Mouse (Mus musculus) spleen, adult 2 months (tissue): ENCODE data around the gene Mettl3. TPM values are rescaled to one million over a fixed set of nuclear protein-coding genes. Genes with fewer than 3 reads are reported as not detected.

Experiments
- DNase-seq, 2 experiments: peaks; one replicate each; pipeline versions ENCODE4 v3.0.0 to v3.0.0-alpha.2; 2012 to 2021; ENCODE audit warnings: low spot score in 2 of 2, low read depth in 1 of 2
- H3K27ac ChIP-seq: fragments of 200-500 bp; 2 replicates; pipeline ENCODE4 v1.5.1; 2012; ENCODE audit warnings: low read length, inconsistent platforms; ENCODE audit not compliant: insufficient read depth
- H3K27me3 ChIP-seq: fragments of 200-500 bp; 2 replicates; pipeline ENCODE4 v1.6.1; 2012; ENCODE audit warnings: mild to moderate bottlenecking, moderate library complexity, low read length, inconsistent platforms; ENCODE audit not compliant: control insufficient read depth, insufficient read depth
- H3K36me3 ChIP-seq: fragments of 200-500 bp; 2 replicates; pipeline ENCODE4 v1.6.1; 2012; ENCODE audit warnings: mild to moderate bottlenecking, low read length, inconsistent platforms; ENCODE audit not compliant: control insufficient read depth, insufficient read depth
- H3K4me1 ChIP-seq: fragments of 200-500 bp; 2 replicates; pipeline ENCODE4 v1.6.1; 2011; ENCODE audit warnings: inconsistent platforms; ENCODE audit not compliant: control insufficient read depth, insufficient read depth, insufficient read length
- H3K4me3 ChIP-seq: fragments of 200-500 bp; 2 replicates; pipeline ENCODE4 v1.5.1; 2011; ENCODE audit warnings: mild to moderate bottlenecking, inconsistent platforms; ENCODE audit not compliant: insufficient read depth, insufficient read length; ENCODE audit errors: extremely low read depth
- CTCF ChIP-seq: fragments of 200-500 bp; IDR thresholded peaks from 2 replicates; pipeline ENCODE4 v1.5.1; 2011; ENCODE audit warnings: mild to moderate bottlenecking, inconsistent platforms; ENCODE audit not compliant: insufficient read depth, insufficient read length, insufficient replicate concordance; ENCODE audit errors: extremely low read depth
- POLR2A ChIP-seq: fragments of 200-500 bp; IDR thresholded peaks from 2 replicates; pipeline ENCODE4 v1.6.1; 2011; ENCODE audit warnings: low read depth, low read length, inconsistent platforms
- whole genome bisulfite sequencing: fragments of 180-500 bp; shearing (Covaris S2); methylation state at CpG from one replicate; pipeline ENCODE4 v1.1.7; 2018; 5-methylcytosine and 5-hydroxymethylcytosine counted together
- polyA plus RNA-seq: library from polyadenylated mRNA; depleted of rRNA; stranded (reverse); fragments of >200 nt; gene quantifications from 2 replicates; pipeline ENCODE4 v1.2.3, GENCODE M21; 2012

The Mettl3 gene
- polyA plus RNA-seq, 1 experiment = 24.1 TPM

- no peaks in the 10 kb centered on the region for H3K36me3 ChIP-seq
- WGBS = 11% methylated on average over 14 of the region's 14 CpGs
- DNase-seq = no peak
- no peaks in the 10 kb centered on the region for H3K4me1 ChIP-seq
- H3K4me3 ChIP-seq = no peak overlapping the region
- no peak overlapping the region for H3K27ac ChIP-seq
- TF ChIP-seq POLR2A (no peak), CTCF (no peak)
- H3K27me3 ChIP-seq = peaks cover 6% of the 10 kb centered on the region
Measured at GRCm38 (mm10) chr14:52327375-52327901, 22.5 kb upstream of the Mettl3 start.

GRCm38 (mm10) chr14:52325890-52326289 is 21.0 kb upstream of the Mettl3 start:
- WGBS = 25% methylated on average over 4 of the region's 4 CpGs
- TF ChIP-seq CTCF = no peak
- no peak for TF ChIP-seq POLR2A
- Histone ChIP-seq H3K36me3 (no peaks in the 10 kb centered on the region), H3K27me3 (peaks cover 6% of the 10 kb centered on the region), H3K4me3 (no peak overlapping the region), H3K27ac (no peak overlapping the region), H3K4me1 (no peaks in the 10 kb centered on the region)
- DNase-seq = no peak

GRCm38 (mm10) chr14:52319361-52319760 is 14.4 kb upstream of the Mettl3 start:
- H3K4me3 ChIP-seq = no peak overlapping the region
- TF ChIP-seq CTCF (no peak), POLR2A (no peak)
- H3K27ac ChIP-seq = no peak overlapping the region

GRCm38 (mm10) chr14:52316441-52317225 is 11.7 kb upstream of the Mettl3 start:
- no peak for DNase-seq
- no peaks in the 10 kb centered on the region; the same call in 1 of the 2 replicates for H3K4me1 ChIP-seq
- 0 out of 2 replicates have a peak overlapping the region, but pooled peaks have one; percentile 31 for H3K27ac ChIP-seq
- H3K36me3 ChIP-seq = no peaks in the 10 kb centered on the region
- H3K4me3 ChIP-seq = peak overlapping the region; percentile 70
- TF ChIP-seq CTCF = no peak
- no peak for TF ChIP-seq POLR2A
- WGBS = 24% methylated on average over 16 of the region's 16 CpGs
- peaks cover 3% of the 10 kb centered on the region for H3K27me3 ChIP-seq

More at GRCm38 (mm10) chr14:52319361-52319760, 14.4 kb upstream of the Mettl3 start:
- 86% methylated on average over 6 of the region's 6 CpGs for WGBS
- peaks cover 5% of the 10 kb centered on the region for H3K27me3 ChIP-seq
- no peaks in the 10 kb centered on the region; the same call in 1 of the 2 replicates for H3K4me1 ChIP-seq
- no peak for DNase-seq
- no peaks in the 10 kb centered on the region for H3K36me3 ChIP-seq

GRCm38 (mm10) chr14:52315792-52316440 is 11.0 kb upstream of the Mettl3 start:
- peaks cover 3% of the 10 kb centered on the region for H3K27me3 ChIP-seq
- peak overlapping the region; percentile 49 for H3K27ac ChIP-seq
- peak overlapping the region; percentile 70 for H3K4me3 ChIP-seq
- DNase-seq = peak in 1 of 2 experiments; percentile 44
- no peak for TF ChIP-seq POLR2A
- no peak for TF ChIP-seq CTCF
- no peaks in the 10 kb centered on the region; the same call in 1 of the 2 replicates for H3K4me1 ChIP-seq
- H3K36me3 ChIP-seq = no peaks in the 10 kb centered on the region
- under 1% methylated on average over 31 of the region's 41 CpGs for WGBS

- no peak for TF ChIP-seq CTCF
- no peak for TF ChIP-seq POLR2A
- WGBS = 39% methylated on average over 17 of the region's 17 CpGs
- H3K36me3 ChIP-seq = no peaks in the 10 kb centered on the region
- peak overlapping the region; percentile 70 for H3K4me3 ChIP-seq
- peaks cover 3% of the 10 kb centered on the region for H3K27me3 ChIP-seq
- H3K4me1 ChIP-seq = no peaks in the 10 kb centered on the region; the same call in 1 of the 2 replicates
- no peak for DNase-seq
- no peak overlapping the region; the same call in 1 of the 2 replicates for H3K27ac ChIP-seq
Measured at GRCm38 (mm10) chr14:52315283-52315780, 10.4 kb upstream of the Mettl3 start.
